Mouse (Mus musculus) heart, embryonic 12.5 days (tissue): Measurements from ENCODE around the gene Bpgm. TPM values are rescaled to one million over a fixed set of nuclear protein-coding genes. Genes with fewer than 3 reads are reported as not detected.

Experiments used
- ATAC-seq: fragments of 200-750 bp; cut with Nextera tagmentation; 2 replicates; pipeline ENCODE4 v1.8.0; 2017; ENCODE audit warnings: moderate TSS enrichment, moderate library complexity; ENCODE audit not compliant: insufficient number of reproducible peaks, low FRiP score
- H3K27ac ChIP-seq: fragments of 300-500 bp; sonication (generic); 2 replicates; pipeline ENCODE4 v1.5.1; 2016; ENCODE audit warnings: mild to moderate bottlenecking, moderate library complexity; ENCODE audit not compliant: poor library complexity, severe bottlenecking
- H3K27me3 ChIP-seq: fragments of 300-500 bp; sonication (generic); replicated peaks from 2 replicates; pipeline ENCODE4 v1.6.1; 2016; ENCODE audit warnings: mild to moderate bottlenecking, moderate library complexity
- H3K36me3 ChIP-seq: fragments of 300-500 bp; sonication (generic); 2 replicates; pipeline ENCODE4 v1.6.1; 2016; ENCODE audit warnings: mild to moderate bottlenecking, moderate library complexity
- H3K4me1 ChIP-seq: fragments of 300-500 bp; sonication (generic); replicated peaks from 2 replicates; pipeline ENCODE4 v1.6.1; 2016; ENCODE audit warnings: mild to moderate bottlenecking
- H3K4me2 ChIP-seq: fragments of 300-500 bp; sonication (generic); 2 replicates; pipeline ENCODE4 v1.6.1; 2016; ENCODE audit warnings: mild to moderate bottlenecking, moderate library complexity
- H3K4me3 ChIP-seq: fragments of 300-500 bp; sonication (generic); 2 replicates; pipeline ENCODE4 v1.5.1; 2016; ENCODE audit warnings: mild to moderate bottlenecking
- H3K9ac ChIP-seq: fragments of 300-500 bp; sonication (generic); 2 replicates; pipeline ENCODE4 v1.6.1; 2016; ENCODE audit warnings: mild to moderate bottlenecking, moderate library complexity
- H3K9me3 ChIP-seq: fragments of 300-500 bp; sonication (generic); replicated peaks from 2 replicates; pipeline ENCODE4 v1.6.1; 2016; ENCODE audit warnings: mild to moderate bottlenecking, moderate library complexity
- WGBS: fragments of 180-500 bp; shearing (Covaris S2); methylation state at CpG from one replicate; pipeline ENCODE4 v1.1.7; 2016; 5-methylcytosine and 5-hydroxymethylcytosine counted together
- polyA plus RNA-seq: library from polyadenylated mRNA; unstranded; fragments of >200 nt; fragmentation: Nextera tagmentation; extraction: Ambion mirVana; gene quantifications from 2 replicates; pipeline ENCODE4 v1.2.1, GENCODE M21; 2016

Gene Bpgm
- polyA plus RNA-seq, 1 experiment from 2014 or later: 85.2 TPM

DNA sequence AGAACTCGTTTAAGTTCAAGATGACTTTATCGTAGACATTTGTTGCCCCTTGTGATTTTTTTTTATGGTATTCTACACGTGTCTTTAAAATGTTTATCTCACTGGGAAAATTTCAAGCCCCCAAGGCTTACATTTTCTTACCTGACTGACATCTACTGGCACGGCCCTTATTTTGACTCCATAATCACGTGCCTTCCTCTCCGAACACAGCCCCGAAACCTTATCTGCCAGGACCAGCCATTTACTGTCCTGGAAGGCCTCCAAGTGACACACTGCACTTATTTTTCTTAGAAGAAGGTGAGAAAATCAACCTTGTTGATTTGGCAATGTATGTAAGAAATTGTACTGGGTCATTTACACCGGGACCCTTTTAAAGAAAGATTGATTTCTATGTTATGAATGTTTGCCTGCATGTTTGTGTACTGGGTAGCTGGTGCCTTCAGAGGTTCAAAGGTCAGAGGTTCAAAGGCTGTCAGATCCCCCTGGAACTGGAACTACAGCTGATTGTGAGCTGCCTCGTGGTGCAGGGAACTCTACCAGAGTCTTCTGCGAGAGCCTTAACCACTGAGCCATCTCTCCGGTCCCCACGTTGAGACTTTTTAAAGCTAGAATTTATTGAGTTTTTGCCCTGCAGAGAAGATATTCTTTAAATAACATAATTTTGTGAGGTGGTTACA lies 4.4 kb upstream of the Bpgm start:
- H3K27ac ChIP-seq: peak overlapping the region; percentile 72
- peak; percentile 80 for ATAC-seq

DNA sequence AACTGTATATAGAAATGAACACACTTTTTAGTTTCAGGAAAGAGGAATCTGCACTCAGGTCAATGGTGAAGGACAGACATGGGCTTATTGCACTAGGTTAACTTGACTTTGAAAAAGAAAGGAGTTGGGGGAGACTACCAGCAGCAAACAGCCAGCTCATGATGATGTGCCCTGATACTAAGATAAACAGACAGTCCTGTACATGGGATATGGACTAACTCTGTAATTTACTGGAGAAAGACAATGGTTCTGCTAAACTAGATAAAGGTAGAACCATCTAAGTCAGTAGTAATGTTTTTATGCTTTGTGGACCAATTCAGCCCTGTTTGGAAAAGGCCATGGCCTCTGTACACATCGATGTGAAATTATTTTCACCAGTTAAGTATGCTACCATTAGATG lies 2.7 kb upstream of the Bpgm start:
- no peaks in the 10 kb centered on the region for H3K36me3 ChIP-seq
- H3K4me1 ChIP-seq: peaks cover 18% of the 10 kb centered on the region
- no peak overlapping the region for H3K9ac ChIP-seq
- ATAC-seq: no peak
- WGBS: 84% methylated on average over 1 of the region's 1 CpGs
- H3K27me3 ChIP-seq: no peaks in the 10 kb centered on the region
- no peaks in the 10 kb centered on the region for H3K9me3 ChIP-seq
- H3K4me2 ChIP-seq: no peak overlapping the region
- no peak overlapping the region for H3K27ac ChIP-seq
- no peak overlapping the region for H3K4me3 ChIP-seq

More for the DNA sequence above, 4.4 kb upstream of the Bpgm start:
- Histone ChIP-seq H3K27me3 (0 out of 2 replicates have a peak, but pooled peaks cover 4% of the 10 kb centered on the region), H3K4me2 (no peak overlapping the region), H3K9ac (no peak overlapping the region), H3K4me1 (peaks cover 14% of the 10 kb centered on the region), H3K4me3 (no peak overlapping the region), H3K9me3 (no peaks in the 10 kb centered on the region), H3K36me3 (no peaks in the 10 kb centered on the region)
- 50% methylated on average over 12 of the region's 12 CpGs for WGBS

DNA sequence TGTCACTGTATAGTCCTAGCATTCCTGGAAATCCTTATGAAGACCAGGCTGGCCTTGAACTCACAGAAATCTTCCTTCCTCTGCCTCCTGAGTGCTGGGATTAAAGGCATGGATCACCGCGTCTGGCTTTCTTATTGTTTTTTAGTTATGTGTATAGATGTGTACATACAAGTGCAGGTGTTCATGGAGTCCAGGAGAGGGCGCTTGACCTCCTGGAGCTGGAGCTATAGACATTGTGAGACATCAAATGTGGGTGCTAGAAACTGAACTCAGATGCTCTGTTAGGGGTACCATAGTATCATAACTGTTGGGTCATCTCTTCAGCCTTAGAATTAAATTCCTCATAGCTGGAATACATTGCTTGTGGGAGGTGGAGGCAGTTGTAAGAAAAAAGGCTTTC lies 2.0 kb upstream of the Bpgm start:
- peaks cover 25% of the 10 kb centered on the region for H3K4me1 ChIP-seq
- no peaks in the 10 kb centered on the region for H3K27me3 ChIP-seq
- ATAC-seq: no peak
- H3K9me3 ChIP-seq: no peaks in the 10 kb centered on the region
- no peak overlapping the region for H3K27ac ChIP-seq
- no peaks in the 10 kb centered on the region for H3K36me3 ChIP-seq
- H3K9ac ChIP-seq: no peak overlapping the region
- 64% methylated on average over 3 of the region's 3 CpGs for WGBS
- no peak overlapping the region for H3K4me3 ChIP-seq
- no peak overlapping the region for H3K4me2 ChIP-seq

DNA sequence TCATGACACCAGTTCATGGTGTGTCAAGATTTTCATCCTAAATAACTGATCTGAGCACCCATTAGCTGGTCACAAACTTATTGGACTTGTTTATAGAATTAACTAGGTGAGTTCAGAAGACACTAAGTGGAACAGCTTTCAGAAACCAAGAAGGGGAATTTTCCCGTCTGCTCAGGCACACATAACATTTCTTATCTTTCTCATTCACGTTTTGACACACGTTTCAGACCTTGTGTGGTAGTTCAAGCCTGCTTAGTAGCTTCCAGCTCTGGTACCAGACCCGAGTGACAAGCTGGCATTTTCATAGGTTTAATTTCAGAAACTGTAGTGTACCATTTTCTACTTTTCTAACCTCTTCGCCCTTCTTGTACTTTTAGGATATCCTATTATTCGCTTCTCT lies 616 bp upstream of the Bpgm start:
- H3K9ac ChIP-seq: 0 out of 2 replicates have a peak overlapping the region, but pooled peaks have one; percentile 52
- no peak for ATAC-seq
- H3K4me3 ChIP-seq: peak overlapping the region; percentile 57
- peaks cover 29% of the 10 kb centered on the region for H3K4me1 ChIP-seq
- H3K27ac ChIP-seq: no peak overlapping the region
- H3K4me2 ChIP-seq: peak overlapping the region; percentile 61
- no peaks in the 10 kb centered on the region for H3K9me3 ChIP-seq
- H3K36me3 ChIP-seq: no peaks in the 10 kb centered on the region
- WGBS: 16% methylated on average over 6 of the region's 6 CpGs
- H3K27me3 ChIP-seq: no peaks in the 10 kb centered on the region

DNA sequence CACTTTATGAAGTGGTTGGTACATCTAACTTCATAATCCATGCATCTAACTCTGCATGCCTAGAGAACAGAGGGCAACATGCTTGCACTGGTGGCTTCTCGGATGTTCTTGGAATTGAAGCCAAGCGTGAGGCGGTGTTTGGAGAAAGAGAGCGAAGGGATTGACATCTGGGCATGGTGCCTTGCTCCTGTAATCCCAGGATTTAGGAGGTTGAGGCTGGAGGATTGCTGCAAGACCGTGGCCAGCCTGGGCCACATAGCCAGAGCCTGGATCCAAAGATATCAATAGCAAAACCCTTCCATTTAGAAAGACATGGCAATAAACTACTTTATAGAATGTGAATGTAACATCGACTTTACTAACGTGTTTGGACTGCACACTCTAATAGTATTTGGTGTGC lies 2.0 kb downstream of the Bpgm start:
- Histone ChIP-seq H3K4me3 (peak overlapping the region; percentile 24), H3K27me3 (no peaks in the 10 kb centered on the region), H3K9me3 (no peaks in the 10 kb centered on the region), H3K36me3 (0 out of 2 replicates have a peak, but pooled peaks cover 3% of the 10 kb centered on the region), H3K27ac (no peak overlapping the region), H3K4me2 (no peak overlapping the region), H3K4me1 (peaks cover 35% of the 10 kb centered on the region), H3K9ac (no peak overlapping the region)
- 83% methylated on average over 7 of the region's 7 CpGs for WGBS
- no peak for ATAC-seq

DNA sequence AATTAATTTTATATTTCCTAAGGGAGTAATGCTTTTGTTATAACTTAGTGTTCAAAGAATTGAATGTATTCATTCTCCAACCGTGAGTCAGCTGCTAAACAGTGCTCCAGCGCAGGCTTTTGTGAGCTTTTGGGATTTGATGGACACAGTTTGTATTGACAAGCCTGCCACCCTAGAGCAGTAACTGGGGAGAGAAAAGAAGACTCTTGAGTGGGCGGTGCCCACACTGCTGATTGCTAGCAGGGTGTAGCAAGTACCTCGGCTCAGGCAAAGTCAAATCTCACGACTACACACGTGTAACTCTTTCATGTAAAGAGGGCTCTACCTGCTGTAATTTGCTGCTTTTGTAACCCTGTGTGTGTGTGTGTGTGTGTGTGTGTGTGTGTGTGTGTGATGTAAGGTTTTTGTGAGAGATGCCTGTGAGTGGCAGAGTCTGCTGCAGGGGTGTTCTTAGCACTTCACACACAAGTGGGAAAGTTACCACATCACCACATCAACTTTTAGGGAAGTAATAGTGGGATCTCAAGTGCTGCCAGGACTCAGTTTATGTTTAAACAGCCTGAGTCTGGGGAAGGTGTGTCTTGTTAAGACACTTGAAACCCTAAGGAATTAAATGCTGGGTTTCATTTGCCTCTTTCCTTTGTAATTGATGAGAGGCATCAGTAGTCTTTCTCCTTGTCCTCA lies 2.8 kb downstream of the Bpgm start:
- H3K4me1 ChIP-seq: peaks cover 35% of the 10 kb centered on the region
- H3K27ac ChIP-seq: no peak overlapping the region
- peak overlapping the region; percentile 24 for H3K4me3 ChIP-seq
- H3K36me3 ChIP-seq: 0 out of 2 replicates have a peak, but pooled peaks cover 3% of the 10 kb centered on the region
- H3K4me2 ChIP-seq: peak overlapping the region; percentile 20; the same call in 1 of the 2 replicates
- 0 out of 2 replicates have a peak, but pooled peaks have one; percentile 47 for ATAC-seq
- H3K9me3 ChIP-seq: no peaks in the 10 kb centered on the region
- peak overlapping the region; percentile 40; the same call in 1 of the 2 replicates for H3K9ac ChIP-seq
- H3K27me3 ChIP-seq: no peaks in the 10 kb centered on the region
- 50% methylated on average over 6 of the region's 6 CpGs for WGBS

DNA sequence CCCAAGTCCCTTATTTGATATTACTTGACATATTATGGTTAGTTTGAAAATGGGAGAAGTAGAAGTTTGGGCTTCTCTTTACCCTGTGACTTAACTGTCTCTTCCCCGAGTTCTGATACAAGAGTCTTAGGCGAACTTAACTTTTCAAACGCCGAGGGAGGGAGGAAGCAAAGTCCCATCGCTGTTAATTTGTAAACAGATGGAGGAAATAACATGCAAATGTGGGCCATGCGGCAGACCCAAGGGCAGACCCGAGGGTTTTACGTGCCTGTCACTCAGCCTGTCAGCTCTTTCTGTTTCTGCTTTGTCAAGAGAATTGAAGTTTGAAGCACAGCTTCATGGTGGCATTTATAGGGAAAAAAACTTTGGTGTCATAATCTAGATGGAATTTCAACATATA lies 3.5 kb downstream of the Bpgm start:
- 38% methylated on average over 8 of the region's 8 CpGs for WGBS
- peaks cover 35% of the 10 kb centered on the region for H3K4me1 ChIP-seq
- H3K27ac ChIP-seq: no peak overlapping the region
- H3K9ac ChIP-seq: no peak overlapping the region
- H3K9me3 ChIP-seq: no peaks in the 10 kb centered on the region
- H3K36me3 ChIP-seq: 0 out of 2 replicates have a peak, but pooled peaks cover 3% of the 10 kb centered on the region
- 0 out of 2 replicates have a peak overlapping the region, but pooled peaks have one; percentile 2 for H3K4me3 ChIP-seq
- H3K27me3 ChIP-seq: no peaks in the 10 kb centered on the region
- no peak overlapping the region for H3K4me2 ChIP-seq
- ATAC-seq: no peak

DNA sequence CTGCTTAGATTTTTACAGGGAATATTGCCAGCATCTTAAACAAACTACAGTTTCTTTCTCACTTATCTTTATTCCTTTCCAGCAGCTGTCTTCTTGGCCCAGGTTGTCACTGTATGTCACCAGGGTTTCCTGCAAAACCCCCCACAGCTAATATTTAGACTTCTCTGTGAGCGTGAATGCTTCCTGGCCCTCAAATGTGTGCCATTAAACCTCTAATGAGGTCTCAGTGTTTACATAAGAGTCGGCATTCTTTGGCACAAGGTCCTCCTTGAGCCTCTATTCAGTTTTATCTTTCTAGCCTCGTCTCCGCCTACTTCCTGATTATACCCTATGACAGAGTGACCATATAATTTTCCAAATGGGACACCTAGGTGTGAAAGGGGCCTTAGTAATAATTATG lies 4.7 kb downstream of the Bpgm start:
- no peak for ATAC-seq
- Histone ChIP-seq H3K9ac (no peak overlapping the region), H3K9me3 (no peaks in the 10 kb centered on the region), H3K4me2 (no peak overlapping the region), H3K27me3 (no peaks in the 10 kb centered on the region), H3K27ac (no peak overlapping the region), H3K36me3 (0 out of 2 replicates have a peak, but pooled peaks cover 5% of the 10 kb centered on the region), H3K4me1 (peaks cover 38% of the 10 kb centered on the region), H3K4me3 (no peak overlapping the region)
- 29% methylated on average over 4 of the region's 4 CpGs for WGBS

DNA sequence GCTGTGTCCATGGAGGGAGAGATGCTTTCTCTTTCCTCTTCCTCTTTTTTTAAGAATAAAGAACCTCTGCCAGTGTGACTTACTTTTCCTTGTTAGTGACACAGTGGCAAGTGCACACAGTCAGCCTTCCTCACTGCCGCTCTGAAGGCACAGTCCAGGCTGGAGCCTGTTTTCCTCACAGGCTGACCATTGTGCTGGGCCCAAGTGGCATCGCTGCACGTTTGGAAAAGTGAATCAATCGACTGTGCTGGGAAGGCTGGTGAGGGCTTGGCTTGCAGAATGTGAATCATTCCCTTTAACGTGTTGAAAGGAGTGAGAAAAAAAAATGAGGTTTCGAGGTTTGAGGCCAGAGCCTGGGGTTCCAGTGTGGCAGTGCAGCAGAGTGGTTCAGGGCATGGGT lies 5.3 kb downstream of the Bpgm start:
- Histone ChIP-seq H3K27ac (no peak overlapping the region), H3K36me3 (0 out of 2 replicates have a peak, but pooled peaks cover 5% of the 10 kb centered on the region), H3K4me2 (no peak overlapping the region), H3K9ac (no peak overlapping the region), H3K27me3 (no peaks in the 10 kb centered on the region), H3K9me3 (no peaks in the 10 kb centered on the region), H3K4me1 (peaks cover 44% of the 10 kb centered on the region), H3K4me3 (no peak overlapping the region)
- WGBS: 68% methylated on average over 6 of the region's 6 CpGs
- no peak for ATAC-seq

DNA sequence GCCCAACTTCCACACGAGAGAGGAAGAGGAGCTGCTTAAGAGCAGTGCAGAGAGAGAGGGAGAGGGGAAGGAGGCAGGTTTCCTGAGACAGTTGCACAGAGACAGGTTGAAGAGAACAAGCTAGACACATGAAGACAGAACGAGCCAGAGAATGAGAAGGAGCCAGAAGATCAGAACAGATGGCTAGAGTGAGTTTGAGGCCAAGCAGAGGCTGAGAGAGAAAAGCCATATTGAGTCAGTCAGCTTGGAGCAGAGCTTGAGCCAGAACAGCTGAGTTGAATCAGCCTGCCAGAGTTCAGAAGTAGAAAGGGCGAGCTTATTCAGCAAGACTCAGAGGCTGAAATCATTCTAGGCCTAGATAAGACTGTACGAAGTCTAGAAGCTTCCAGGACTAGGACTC lies 6.8 kb downstream of the Bpgm start:
- Histone ChIP-seq H3K9me3 (no peaks in the 10 kb centered on the region), H3K36me3 (peaks cover 10% of the 10 kb centered on the region), H3K27me3 (no peaks in the 10 kb centered on the region), H3K4me3 (no peak overlapping the region), H3K9ac (no peak overlapping the region), H3K4me1 (peaks cover 42% of the 10 kb centered on the region), H3K4me2 (no peak overlapping the region), H3K27ac (no peak overlapping the region)
- ATAC-seq: no peak
- 58% methylated on average over 4 of the region's 4 CpGs for WGBS

DNA sequence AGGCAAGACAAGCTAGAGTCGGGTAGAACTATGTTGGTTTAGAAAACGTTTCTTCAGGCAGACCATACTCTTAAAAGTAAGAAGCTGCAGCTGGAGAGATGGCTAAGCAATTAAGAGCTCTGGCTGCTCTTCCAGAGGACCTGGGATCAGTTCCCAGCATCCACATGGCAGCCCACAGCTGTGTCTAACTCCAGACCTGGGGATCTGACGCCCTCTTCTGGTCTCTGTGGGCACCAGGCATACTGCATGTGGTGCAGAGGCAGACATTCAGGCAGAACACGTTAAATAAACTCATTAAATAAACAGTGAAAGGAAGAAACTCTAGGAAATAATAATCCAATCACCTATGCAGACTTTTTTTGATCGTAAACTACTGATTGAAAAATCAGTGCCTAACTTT lies 7.4 kb downstream of the Bpgm start:
- Histone ChIP-seq H3K9me3 (no peaks in the 10 kb centered on the region), H3K4me1 (peaks cover 41% of the 10 kb centered on the region), H3K4me2 (peak overlapping the region; percentile 28; the same call in 1 of the 2 replicates), H3K36me3 (peaks cover 11% of the 10 kb centered on the region), H3K27me3 (no peaks in the 10 kb centered on the region), H3K27ac (no peak overlapping the region), H3K9ac (no peak overlapping the region), H3K4me3 (no peak overlapping the region)
- ATAC-seq: no peak
- WGBS: 84% methylated on average over 5 of the region's 5 CpGs
